Mouse (Mus musculus): ENCODE results near the gene Ebf3.

The Ebf3 gene

DNA sequence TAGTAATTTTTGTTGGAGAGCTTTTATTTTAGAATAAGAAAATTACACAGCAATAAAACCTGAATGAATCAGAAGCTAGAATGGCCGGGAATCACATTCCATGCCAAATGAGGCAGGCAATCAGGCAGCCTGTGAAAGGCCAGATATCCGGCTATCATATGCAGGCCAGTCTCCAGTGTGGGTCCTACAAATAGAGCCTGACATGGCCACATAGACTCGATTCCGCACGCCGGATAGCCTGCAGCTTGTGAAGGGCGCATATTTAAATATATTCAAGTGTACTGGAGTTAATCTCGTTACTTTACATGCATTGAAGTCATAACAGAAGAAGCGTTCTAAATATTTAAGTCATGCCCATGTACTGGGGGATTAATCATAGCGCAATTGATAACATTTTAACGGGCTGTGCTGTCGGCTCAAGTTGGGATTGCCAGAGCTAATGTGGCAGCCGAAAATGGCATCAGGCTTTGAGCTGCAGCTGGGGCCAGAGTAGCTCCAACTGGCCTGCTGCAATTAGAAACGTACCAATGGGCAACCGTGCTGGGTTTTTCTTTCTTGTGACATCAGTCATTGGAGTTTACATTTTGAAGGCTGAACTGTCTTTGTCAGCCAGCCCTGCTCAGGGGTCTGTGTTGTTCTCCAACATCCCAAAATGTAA, 104.4 kb downstream of the Ebf3 start:
- ATAC-seq (ENCODE audit: insufficient number of reproducible peaks, low FRiP score, low TSS enrichment), result no peak

DNA sequence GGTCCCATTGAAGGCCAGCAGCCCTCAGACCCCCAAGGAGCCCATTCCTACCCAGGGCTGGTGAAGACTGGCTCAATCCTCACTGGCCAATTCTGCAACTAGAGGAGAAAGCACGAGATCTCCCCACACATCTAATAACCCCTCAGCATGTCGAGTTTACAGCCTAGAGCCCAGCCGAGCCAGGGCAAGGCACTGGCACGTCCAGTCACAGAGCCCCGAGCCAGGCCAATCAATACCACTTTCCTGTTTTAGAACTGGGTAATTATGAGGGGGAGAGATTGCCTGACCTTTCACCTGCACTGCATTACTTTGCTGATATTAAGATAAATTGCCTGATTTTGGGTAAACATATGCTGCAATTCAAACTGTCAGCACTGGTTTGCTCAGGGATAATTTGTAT, 105.7 kb downstream of the Ebf3 start:
- no peak for ATAC-seq (ENCODE audit: insufficient number of reproducible peaks, low FRiP score, low TSS enrichment)

DNA sequence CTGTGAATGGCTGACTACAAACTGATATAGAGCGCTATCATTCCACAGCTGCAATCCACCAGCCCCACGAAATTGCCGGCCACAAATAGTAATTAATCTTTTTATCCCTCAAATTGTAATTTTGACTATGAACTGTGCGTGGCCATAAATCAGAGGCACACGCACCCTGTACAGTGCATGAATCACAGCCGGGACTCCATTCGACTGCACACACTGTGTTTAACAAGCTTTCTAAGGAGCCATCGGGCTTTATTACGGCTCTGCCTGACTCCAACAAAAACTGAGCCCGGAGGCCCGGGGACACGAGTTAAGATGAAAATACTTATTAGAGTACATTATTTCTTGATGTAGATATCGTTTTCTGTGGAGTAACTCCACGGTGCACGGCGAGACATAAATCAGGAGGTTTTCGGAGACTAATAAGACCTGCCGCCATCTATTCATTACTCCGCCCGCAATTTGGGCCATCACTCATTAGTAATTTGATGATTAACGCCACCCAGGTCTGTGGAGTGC, 107.4 kb downstream of the Ebf3 start:
- ATAC-seq (ENCODE audit: insufficient number of reproducible peaks, low FRiP score, low TSS enrichment), result no peak

DNA sequence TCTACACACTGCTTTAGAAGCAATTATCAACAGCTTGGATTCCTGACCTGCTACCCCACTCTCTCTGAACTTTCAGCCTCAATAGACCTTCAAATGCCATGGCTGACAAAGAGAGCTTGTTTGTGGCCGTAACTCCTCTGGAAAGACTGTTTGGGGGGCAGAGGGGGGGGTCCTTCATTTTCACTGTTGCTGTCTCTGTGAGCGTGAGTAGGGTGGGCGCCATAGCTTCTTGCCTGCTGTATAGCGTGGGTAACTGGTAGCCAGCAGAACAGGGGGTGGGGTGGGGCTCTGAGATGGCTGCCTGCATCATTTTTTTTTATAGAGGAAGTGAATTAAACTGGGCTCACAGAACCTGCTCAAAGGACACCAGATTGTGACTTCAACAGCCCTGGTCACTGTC, 114.7 kb downstream of the Ebf3 start:
- no peak for ATAC-seq (ENCODE audit: insufficient number of reproducible peaks, low FRiP score, low TSS enrichment)

DNA sequence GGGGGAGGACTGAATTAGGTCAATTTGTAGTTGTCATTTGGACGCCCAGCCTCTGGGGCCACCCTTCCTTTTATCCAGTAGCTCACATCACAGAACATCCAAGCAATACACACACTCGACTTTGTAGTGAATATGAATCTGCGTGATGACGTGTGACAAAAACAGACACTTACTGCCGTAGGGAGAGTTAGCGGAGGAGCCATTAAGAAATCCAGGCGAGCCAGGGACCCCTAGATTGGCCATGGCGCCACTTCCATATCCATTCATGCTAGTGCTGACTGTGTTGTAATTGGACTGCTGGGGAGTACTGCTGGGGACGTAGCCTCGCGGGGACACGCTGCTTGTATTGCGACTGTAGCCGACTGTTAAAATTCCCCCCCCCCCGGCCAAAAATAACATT, 115.3 kb downstream of the Ebf3 start:
- ATAC-seq (ENCODE audit: insufficient number of reproducible peaks, low FRiP score, low TSS enrichment), result no peak

DNA sequence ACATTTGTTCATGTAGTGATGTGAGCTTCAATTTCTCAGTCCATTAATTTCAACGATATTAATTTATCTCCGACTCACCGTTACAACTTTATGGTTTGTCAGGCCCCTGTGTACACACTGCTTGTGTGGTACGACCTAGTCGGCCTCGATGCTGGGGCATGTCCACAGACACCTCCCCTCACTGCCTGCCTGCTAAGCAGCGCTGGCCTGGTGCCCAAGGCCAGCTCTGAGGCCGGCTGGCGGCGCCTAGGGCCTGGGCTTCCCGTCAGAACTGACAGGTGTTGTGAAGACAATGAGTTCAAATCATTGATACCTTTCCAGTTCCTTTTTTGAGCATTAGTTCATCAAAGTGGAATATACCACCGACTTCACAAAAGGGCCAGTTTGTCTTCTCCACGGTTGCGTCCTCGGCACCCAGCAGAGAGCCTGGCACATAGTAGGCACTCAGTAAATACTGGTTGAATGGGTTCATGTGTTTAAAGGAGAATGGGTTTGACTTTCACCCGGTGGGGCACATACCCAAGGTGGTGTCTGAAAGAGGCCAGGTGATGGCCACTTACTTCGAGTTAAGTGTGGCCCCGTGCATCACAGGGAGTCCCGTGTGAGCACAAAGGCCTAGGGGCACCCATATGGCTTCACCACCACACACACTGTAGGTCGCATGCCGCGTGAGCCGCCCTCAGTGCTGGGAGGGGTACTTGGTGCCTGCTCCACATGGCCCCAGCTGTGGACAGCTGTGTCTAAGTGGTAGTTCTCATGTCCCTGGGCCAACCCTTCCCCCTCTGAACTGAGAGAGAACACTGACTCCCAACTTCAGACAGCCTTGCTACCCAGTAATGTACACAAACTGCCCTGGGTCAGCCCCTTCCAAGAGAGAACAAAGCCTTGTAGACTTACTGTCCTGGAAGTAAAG, 116.9 kb downstream of the Ebf3 start:
- ATAC-seq (ENCODE audit: insufficient number of reproducible peaks, low FRiP score, low TSS enrichment), result 0 out of 2 replicates have a peak, but pooled peaks have one; percentile 31

DNA sequence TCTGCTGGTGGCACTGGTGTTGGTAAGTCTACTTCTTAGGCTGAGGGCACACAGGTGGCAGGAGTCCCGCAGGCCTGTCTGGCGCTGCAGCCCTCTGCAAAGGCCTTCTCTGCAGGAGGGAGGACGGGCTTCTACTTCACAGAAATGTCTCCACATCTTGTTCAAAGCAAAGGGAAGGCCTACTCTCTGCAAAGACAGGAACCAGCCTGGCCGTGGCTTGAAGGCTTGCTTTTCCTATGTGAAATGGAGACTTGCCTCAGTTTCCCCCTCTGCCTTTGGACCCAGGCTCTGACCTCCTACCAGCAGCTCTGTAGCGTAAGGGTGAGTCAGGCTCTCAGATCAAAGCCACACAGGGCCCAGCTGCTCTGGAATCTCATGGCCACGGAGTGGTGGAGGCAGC, 117.7 kb downstream of the Ebf3 start:
- no peak for ATAC-seq (ENCODE audit: insufficient number of reproducible peaks, low FRiP score, low TSS enrichment)

DNA sequence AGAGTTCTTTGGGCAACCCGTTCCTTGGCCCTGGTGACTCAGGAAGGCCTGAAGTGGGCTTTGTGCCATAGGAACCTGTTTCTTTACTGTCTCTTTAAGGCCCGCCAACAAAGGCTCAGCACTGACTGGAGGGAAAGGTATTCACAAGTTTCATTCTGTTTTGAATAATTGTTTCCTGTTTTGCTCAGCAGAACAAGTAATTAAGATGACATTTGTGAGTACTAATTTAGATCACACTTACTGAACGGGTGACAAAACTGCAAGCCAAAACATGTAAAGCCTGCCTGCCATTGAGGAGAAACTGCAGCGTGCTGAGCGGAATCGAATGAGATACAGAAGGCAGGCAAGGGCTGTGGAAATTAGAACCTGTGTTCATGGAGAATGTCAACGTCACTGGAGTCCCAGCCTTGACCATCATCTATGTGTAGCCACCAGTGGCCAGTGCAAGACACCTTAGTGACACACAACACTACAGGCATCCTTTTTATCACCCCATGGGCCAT, 121.4 kb downstream of the Ebf3 start:
- ATAC-seq (ENCODE audit: insufficient number of reproducible peaks, low FRiP score, low TSS enrichment), result no peak

DNA sequence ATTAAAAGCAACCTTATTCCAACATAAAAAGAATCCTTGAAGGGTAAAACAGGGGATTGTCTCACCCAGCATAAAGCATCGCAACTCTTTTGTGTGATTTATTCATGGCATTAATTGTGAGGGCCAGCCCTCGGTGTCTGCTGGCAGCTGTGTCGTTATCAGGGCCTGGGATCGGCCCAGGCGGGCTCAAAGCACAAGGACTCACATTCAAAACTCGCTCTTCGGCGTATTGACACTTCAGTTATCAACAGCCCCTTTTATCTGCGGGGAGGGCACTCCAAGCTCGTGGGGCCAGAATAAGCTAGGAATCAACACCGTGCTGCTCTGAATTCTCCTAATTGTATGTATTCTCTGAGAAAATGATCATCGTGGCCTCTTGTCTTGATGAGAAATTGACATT, 122.4 kb downstream of the Ebf3 start:
- no peak for ATAC-seq (ENCODE audit: insufficient number of reproducible peaks, low FRiP score, low TSS enrichment)

DNA sequence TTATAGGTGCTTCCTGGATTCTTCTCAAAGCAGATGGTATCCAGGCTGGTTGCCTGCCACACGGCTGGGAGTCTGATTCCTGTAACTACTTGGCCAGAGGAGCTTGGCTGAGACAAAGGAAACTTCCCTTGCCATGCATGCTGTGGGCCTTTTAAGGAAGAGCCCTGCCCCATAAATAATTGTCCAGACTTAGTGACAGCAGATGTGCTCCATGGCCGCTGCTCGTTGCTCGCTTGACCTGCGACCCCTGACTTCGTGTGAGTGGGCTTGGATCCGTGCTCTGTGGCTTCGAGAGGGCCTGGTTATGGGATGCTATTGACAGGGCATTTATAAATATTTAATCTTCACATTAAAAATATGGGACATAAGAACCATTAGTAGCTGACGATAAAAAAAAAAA, 142.0 kb downstream of the Ebf3 start:
- ATAC-seq (ENCODE audit: insufficient number of reproducible peaks, low FRiP score, low TSS enrichment), result no peak

DNA sequence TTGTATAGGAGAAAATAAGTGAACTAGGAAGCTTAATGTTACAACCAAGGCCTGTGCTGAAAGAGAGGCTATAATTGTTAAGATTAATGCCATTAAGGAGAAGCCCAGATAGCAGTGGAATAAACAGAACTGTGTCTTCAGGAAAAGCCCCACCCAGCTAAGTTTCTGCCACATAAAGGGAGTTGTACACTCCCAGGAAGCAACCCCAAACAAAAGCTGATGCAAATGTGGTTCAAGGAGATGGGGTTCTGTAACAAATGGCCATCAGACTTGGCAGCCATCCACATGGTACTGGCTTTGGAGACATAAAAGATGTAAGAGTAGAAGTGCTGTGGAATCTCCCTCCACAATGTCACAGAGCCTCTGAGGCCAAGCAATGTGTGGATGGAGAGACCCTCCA, 155.2 kb downstream of the Ebf3 start:
- ATAC-seq (ENCODE audit: insufficient number of reproducible peaks, low FRiP score, low TSS enrichment), result no peak

DNA sequence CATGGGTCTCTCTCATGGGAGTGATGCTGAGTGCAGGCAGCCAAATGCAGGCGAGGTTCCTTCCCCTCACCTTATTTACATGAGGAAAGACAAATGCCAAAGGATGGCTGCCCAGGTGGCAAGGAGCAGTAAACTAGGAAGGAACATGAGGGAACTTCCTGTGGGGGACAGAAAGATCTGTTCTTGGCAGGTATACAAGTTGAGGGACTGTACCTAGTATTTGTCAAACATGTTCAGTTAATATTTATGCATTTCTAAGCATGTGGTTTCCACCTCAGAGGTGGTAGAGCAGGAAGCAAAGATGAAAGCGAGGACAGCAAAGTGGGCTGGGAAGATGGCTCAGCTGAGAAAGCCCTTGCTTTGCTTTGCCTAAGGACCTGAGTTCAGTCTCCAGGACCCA, 159.6 kb downstream of the Ebf3 start:
- ATAC-seq (ENCODE audit: insufficient number of reproducible peaks, low FRiP score, low TSS enrichment), result no peak

DNA sequence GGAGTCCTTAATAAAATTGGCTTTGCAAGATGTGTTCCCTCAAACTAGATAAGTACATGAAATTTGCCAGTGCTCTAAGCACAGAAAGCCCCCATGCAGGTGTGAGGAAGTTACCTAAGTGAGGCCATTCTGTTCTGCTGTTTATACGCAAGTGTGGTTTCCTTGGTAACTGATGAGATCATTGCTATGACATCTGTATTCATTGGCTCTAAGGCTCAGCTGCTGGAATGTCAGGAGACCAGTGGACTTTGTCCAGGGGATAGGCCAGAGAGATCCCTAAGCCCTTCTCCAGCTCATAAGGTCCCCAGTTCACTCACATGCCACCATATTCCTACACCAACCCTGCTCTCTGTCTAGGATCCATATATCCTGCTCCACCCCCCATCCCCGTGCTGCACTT, 162.4 kb downstream of the Ebf3 start:
- ATAC-seq (ENCODE audit: insufficient number of reproducible peaks, low FRiP score, low TSS enrichment), result no peak

DNA sequence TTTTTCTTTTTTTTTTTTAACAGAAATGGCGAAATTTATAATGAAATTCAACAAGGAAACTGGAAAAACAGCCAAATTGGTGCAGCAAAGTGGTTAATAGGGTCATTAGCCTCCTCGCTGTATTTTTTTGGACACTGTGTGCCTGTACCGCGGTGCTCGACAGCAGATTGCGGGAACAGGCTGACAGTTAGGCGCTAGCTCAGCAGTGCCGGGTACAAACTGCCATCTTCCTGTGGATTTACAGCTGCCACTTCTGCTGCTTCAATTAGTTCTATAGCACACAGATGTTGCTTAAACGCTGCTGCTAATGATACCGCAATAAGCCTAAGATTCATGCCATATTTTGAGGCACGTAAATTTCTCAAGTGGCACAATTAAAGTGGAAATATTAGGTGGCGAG, 167.1 kb downstream of the Ebf3 start:
- ATAC-seq (ENCODE audit: insufficient number of reproducible peaks, low FRiP score, low TSS enrichment), result no peak

Measured in cerebellum, adult (tissue).